Mouse (Mus musculus): ENCODE data around the gene Pde6h.

The Pde6h gene

GRCm38 (mm10) chr6:136913384-136914126 is 10.1 kb upstream of the Pde6h start:
- DNase-seq, result no peak

- DNase-seq, result no peak
Observed at GRCm38 (mm10) chr6:136914234-136914633, 9.4 kb upstream of the Pde6h start.

- DNase-seq, result no peak
Observed at GRCm38 (mm10) chr6:136915721-136916395, 7.8 kb upstream of the Pde6h start.

- no peak for DNase-seq
Observed at GRCm38 (mm10) chr6:136917885-136918284, 5.7 kb upstream of the Pde6h start.

- DNase-seq, result peak; percentile 35
Observed at GRCm38 (mm10) chr6:136920320-136921257, 3.0 kb upstream of the Pde6h start.

GRCm38 (mm10) chr6:136921601-136922000 is 2.0 kb upstream of the Pde6h start:
- no peak for DNase-seq

- no peak for DNase-seq
Observed at GRCm38 (mm10) chr6:136922080-136922479, 1.6 kb upstream of the Pde6h start, which contains the start of gene Erp27. Erp27 (minus strand) TSS chr6:136922180.

- DNase-seq, result no peak
Observed at GRCm38 (mm10) chr6:136922871-136923270, 761 bp upstream of the Pde6h start.

GRCm38 (mm10) chr6:136925049-136925448 is 1.4 kb downstream of the Pde6h start:
- DNase-seq, result no peak

- DNase-seq, result no peak
Observed at GRCm38 (mm10) chr6:136927626-136928025, 4.0 kb downstream of the Pde6h start.

GRCm38 (mm10) chr6:136930677-136931076 is 7.0 kb downstream of the Pde6h start:
- no peak for DNase-seq

GRCm38 (mm10) chr6:136931246-136931645 is 7.6 kb downstream of the Pde6h start:
- no peak for DNase-seq

GRCm38 (mm10) chr6:136934068-136934467 is 10.4 kb downstream of the Pde6h start:
- DNase-seq, result no peak

GRCm38 (mm10) chr6:136935233-136935632 is 11.6 kb downstream of the Pde6h start:
- no peak for DNase-seq

- DNase-seq, result no peak
Observed at GRCm38 (mm10) chr6:136936361-136936760, 12.7 kb downstream of the Pde6h start.

GRCm38 (mm10) chr6:136937117-136937516 is 13.5 kb downstream of the Pde6h start:
- no peak for DNase-seq

- DNase-seq, result no peak
Observed at GRCm38 (mm10) chr6:136938331-136939126, 14.9 kb downstream of the Pde6h start.

- no peak for DNase-seq
Observed at GRCm38 (mm10) chr6:136939326-136940187, 15.9 kb downstream of the Pde6h start.

- DNase-seq, result no peak
Observed at GRCm38 (mm10) chr6:136940188-136940960, 16.7 kb downstream of the Pde6h start.
